Comparison of ENCODE assay signal across 9 mouse cellular contexts in the genomic region with DNA sequence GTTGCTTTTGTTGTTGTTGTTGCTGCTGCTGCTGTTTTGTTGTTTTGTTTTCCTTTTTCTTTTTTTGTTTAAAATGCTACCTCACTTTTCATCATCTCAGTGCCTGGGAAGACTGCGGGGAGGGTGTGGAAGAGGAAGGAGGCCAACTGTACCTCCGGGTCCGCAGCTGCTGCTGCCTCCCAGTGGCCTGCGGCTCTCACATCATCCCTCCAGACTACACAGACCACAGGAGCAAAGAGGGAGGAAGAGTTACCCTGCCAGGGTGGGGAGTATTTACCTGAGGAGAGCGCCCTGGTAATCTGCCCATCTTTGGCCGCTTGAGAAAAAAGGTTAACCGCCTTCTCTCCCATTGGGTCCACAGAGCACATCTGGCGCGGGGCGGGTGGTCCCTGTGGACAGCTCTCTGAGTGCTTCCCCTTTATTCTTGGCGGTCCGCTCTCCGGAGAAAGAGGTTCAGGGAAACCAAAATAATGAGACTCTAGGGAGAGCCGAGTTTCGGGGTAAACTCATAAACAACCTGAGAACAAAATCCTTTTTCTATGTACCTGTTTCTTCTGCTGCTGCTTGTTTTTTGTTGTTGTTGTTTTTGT. TPM values are rescaled to one million over a fixed set of nuclear protein-coding genes. Genes with fewer than 3 reads are reported as not detected.
DNase-seq lines count a peak whose midpoint lies in the region; ATAC-seq and TF ChIP-seq lines count a peak whose summit lies in the region.
"Had no signal": no experiment of that assay in that cellular context is flagged by ENCODE, and none has a peak within 500 bp of the region (broad histone marks: within the 10 kb centered on the region; RNA-seq: fewer than 3 reads in every experiment).

No protein-coding gene starts in this region.

- intact Hi-C loops in heart, adult 2 months (cut with DNase I), result loop anchor here (5.0 kb wide), 2 partner anchors 35 to 90 kb away; no protein-coding TSS in a partner anchor

- TF ChIP-seq CTCF in heart, adult 2 months (IDR thresholded peaks at IDR 0.05), result peak; percentile 70
- peak; percentile 58 for TF ChIP-seq CTCF in ES-Bruce4 (IDR thresholded peaks at IDR 0.05; ENCODE audit: low read depth, low read length)

- no peak overlapping the region for H3K4me3 ChIP-seq in heart, adult 2 months
- H3K4me3 ChIP-seq in ES-Bruce4 (ENCODE audit: low read depth, low read length), result peak overlapping the region; percentile 25
- peak overlapping the region; percentile 1; the same call in 1 of the 2 replicates for H3K4me3 ChIP-seq in heart, embryonic 11.5 days (ENCODE audit: low read depth, low read length)
- H3K4me3 ChIP-seq in limb, embryonic 15.5 days, result no peak overlapping the region
- H3K4me3 ChIP-seq: myocyte had no signal

- WGBS in heart, adult 2 months, result 21% methylated on average over 15 of the region's 15 CpGs
- 23% methylated on average over 15 of the region's 15 CpGs for WGBS in heart, embryonic 11.5 days (ENCODE audit: insufficient replicate concordance)
- 21% methylated on average over 15 of the region's 15 CpGs for WGBS in limb, embryonic 15.5 days

- TF ChIP-seq EP300 in heart, adult 2 months (IDR thresholded peaks at IDR 0.05; ENCODE audit: insufficient read depth, low read depth, low read length), result 0 out of 2 replicates have a peak, but pooled peaks have one; percentile 45
- 0 out of 2 replicates have a peak, but pooled peaks have one; percentile 24 for TF ChIP-seq EP300 in ES-Bruce4 (IDR thresholded peaks at IDR 0.05; ENCODE audit: insufficient read depth, low read depth, low read length)

- DNase-seq in heart, adult 2 months, result peak; percentile 42 to 53
- no peak for DNase-seq in heart, postnatal 4 days
- peak; percentile 64 for DNase-seq in splenic B cell, adult 2 months (ENCODE audit: low read depth, low spot score)
- no peak for DNase-seq in adrenal gland, postnatal 25 days
- DNase-seq in layer of hippocampus, postnatal 14 days (ENCODE audit: low spot score in 2 of 2), result no peak

- no peak for TF ChIP-seq POLR2A in heart, adult 2 months (IDR thresholded peaks at IDR 0.05; ENCODE audit: insufficient read depth, low read depth, low read length)
- no peak for TF ChIP-seq POLR2A in ES-Bruce4 (IDR thresholded peaks at IDR 0.05; ENCODE audit: insufficient read depth, low read length)

- no peak overlapping the region for H3K9ac ChIP-seq in heart, adult 2 months (ENCODE audit: low read depth, low read length)
- peak overlapping the region; percentile 60 for H3K9ac ChIP-seq in ES-Bruce4 (ENCODE audit: low read depth, poor library complexity, severe bottlenecking)
- no peak overlapping the region for H3K9ac ChIP-seq in heart, embryonic 11.5 days (ENCODE audit: low read depth, low read length)
- no peak overlapping the region for H3K9ac ChIP-seq in limb, embryonic 15.5 days

- H3K9me3 ChIP-seq in ES-Bruce4 (replicated peaks; ENCODE audit: control insufficient read depth, insufficient read depth, low read length, poor library complexity, severe bottlenecking), result no peaks in the 10 kb centered on the region
- H3K9me3 ChIP-seq in heart, embryonic 11.5 days (replicated peaks; ENCODE audit: control insufficient read depth, low read length), result no peaks in the 10 kb centered on the region
- H3K9me3 ChIP-seq in limb, embryonic 15.5 days, result no peaks in the 10 kb centered on the region

- H3K4me1 ChIP-seq in heart, adult 2 months (ENCODE audit: control insufficient read depth, insufficient read depth, low read length), result peaks cover 1% of the 10 kb centered on the region
- H3K4me1 ChIP-seq in ES-Bruce4 (ENCODE audit: control insufficient read depth, insufficient read depth, low read length), result peaks cover 5% of the 10 kb centered on the region
- H3K4me1 ChIP-seq in heart, embryonic 11.5 days (ENCODE audit: control insufficient read depth, insufficient read depth, low read length), result peaks cover 4% of the 10 kb centered on the region; the same call in 1 of the 2 replicates
- H3K4me1 ChIP-seq in limb, embryonic 15.5 days, result peaks cover 44% of the 10 kb centered on the region

- H3K4me2 ChIP-seq in heart, embryonic 11.5 days, result peak overlapping the region; percentile 45
- peak overlapping the region; percentile 28; the same call in 1 of the 2 replicates for H3K4me2 ChIP-seq in limb, embryonic 15.5 days

- H3K79me2 ChIP-seq in heart, adult 2 months (replicated peaks; ENCODE audit: control insufficient read depth, insufficient read depth, low read length), result no peaks in the 10 kb centered on the region

- no peak for ATAC-seq in heart, embryonic 11.5 days (replicated peaks; ENCODE audit: insufficient number of reproducible peaks, low FRiP score, low TSS enrichment)
- no peak for ATAC-seq in limb, embryonic 15.5 days (ENCODE audit: insufficient number of reproducible peaks, low FRiP score, low TSS enrichment, low read depth)

- no peaks in the 10 kb centered on the region for H3K36me3 ChIP-seq in heart, adult 2 months (ENCODE audit: control insufficient read depth, insufficient read depth, low read length)
- H3K36me3 ChIP-seq in ES-Bruce4 (ENCODE audit: control insufficient read depth, insufficient read depth, low read length, poor library complexity, severe bottlenecking), result no peaks in the 10 kb centered on the region
- H3K36me3 ChIP-seq in heart, embryonic 11.5 days (ENCODE audit: control insufficient read depth, insufficient read depth, low read length), result no peaks in the 10 kb centered on the region
- H3K36me3 ChIP-seq in limb, embryonic 15.5 days, result no peaks in the 10 kb centered on the region
- no peaks in the 10 kb centered on the region for H3K36me3 ChIP-seq in splenic B cell, adult 2 months (ENCODE audit: control insufficient read depth, insufficient read depth, low read length, poor library complexity, severe bottlenecking)

- H3K27ac ChIP-seq in heart, adult 2 months, result no peak overlapping the region
- H3K27ac ChIP-seq in ES-Bruce4 (ENCODE audit: insufficient read depth, low read length), result peak overlapping the region; percentile 20; the same call in 1 of the 2 replicates
- no peak overlapping the region for H3K27ac ChIP-seq in heart, embryonic 11.5 days (ENCODE audit: low read depth, low read length)
- no peak overlapping the region for H3K27ac ChIP-seq in limb, embryonic 15.5 days

- no peaks in the 10 kb centered on the region for H3K27me3 ChIP-seq in heart, adult 2 months (ENCODE audit: control insufficient read depth, insufficient read depth, low read length)
- no peaks in the 10 kb centered on the region for H3K27me3 ChIP-seq in ES-Bruce4 (ENCODE audit: control insufficient read depth, insufficient read depth, low read length, poor library complexity, severe bottlenecking)
- no peaks in the 10 kb centered on the region for H3K27me3 ChIP-seq in heart, embryonic 11.5 days (ENCODE audit: control insufficient read depth, insufficient read depth, low read length)
- H3K27me3 ChIP-seq in limb, embryonic 15.5 days, result no peaks in the 10 kb centered on the region
- no peaks in the 10 kb centered on the region for H3K27me3 ChIP-seq in splenic B cell, adult 2 months (ENCODE audit: control insufficient read depth, insufficient read depth, low read length, poor library complexity, severe bottlenecking)

RNA-seq across cellular contexts. Expression of gene Srsf3, which starts 10.1 kb away (rescaled TPM):
- total RNA-seq in heart, adult 2 months (2021), result 10 to 100 TPM; 64.5 to 84.9 TPM
- 84.5 and 104 TPM in 2 replicates for polyA plus RNA-seq in heart, adult 2 months (2012; rRNA removed)
- total RNA-seq in heart, postnatal 4 days (2021), result 100 to 1,000 TPM; 224 to 227 TPM
- 541 and 557 TPM in 2 replicates for polyA plus RNA-seq in ES-Bruce4 (2011; ENCODE audit: insufficient read depth, insufficient read length, low read depth, missing spikeins)
- polyA plus RNA-seq in heart, embryonic 11.5 days (2014; fragmentation: Nextera tagmentation; extraction: Ambion mirVana), result 420 and 433 TPM in 2 replicates
- 513 and 518 TPM in 2 replicates for polyA plus RNA-seq in limb, embryonic 15.5 days (2015; fragmentation: Nextera tagmentation; extraction: Ambion mirVana)
- 119 and 172 TPM in 2 replicates for total RNA-seq in adrenal gland, postnatal 25 days (2021)
- total RNA-seq in layer of hippocampus, postnatal 14 days (2021), result 100 to 1,000 TPM; 127 to 160 TPM

RNA-seq across cellular contexts. Expression of gene Stk38, which starts 14.5 kb away (rescaled TPM):
- total RNA-seq in heart, adult 2 months (2021), result 10 to 100 TPM; 29.5 to 32.5 TPM
- 41.6 and 50.5 TPM in 2 replicates for polyA plus RNA-seq in heart, adult 2 months (2012; rRNA removed)
- total RNA-seq in heart, postnatal 4 days (2021), result 10 to 100 TPM; 64.3 to 67.4 TPM
- 171 TPM in 2 replicates for polyA plus RNA-seq in ES-Bruce4 (2011; ENCODE audit: insufficient read depth, insufficient read length, low read depth, missing spikeins)
- polyA plus RNA-seq in heart, embryonic 11.5 days (2014; fragmentation: Nextera tagmentation; extraction: Ambion mirVana), result 92.7 and 98.4 TPM in 2 replicates
- 100 and 104 TPM in 2 replicates for polyA plus RNA-seq in limb, embryonic 15.5 days (2015; fragmentation: Nextera tagmentation; extraction: Ambion mirVana)
- 79.5 TPM in 2 replicates for total RNA-seq in adrenal gland, postnatal 25 days (2021)
- 10 to 100 TPM; 57.0 to 61.1 TPM for total RNA-seq in layer of hippocampus, postnatal 14 days (2021)

Comparison
In these comparisons a context has a peak if more than half of its experiments do, and no peak if none do; other contexts are left out.
1. DNase-seq: peak in heart, adult 2 months (2 of 2) and splenic B cell, adult 2 months (single experiment); none in heart, postnatal 4 days (single experiment), adrenal gland, postnatal 25 days (single experiment) and layer of hippocampus, postnatal 14 days (0 of 2).
2. H3K4me3 ChIP-seq: peak in ES-Bruce4 (single experiment) and heart, embryonic 11.5 days (single experiment); none in heart, adult 2 months (single experiment) and limb, embryonic 15.5 days (single experiment).